Mouse (Mus musculus): Measurements from ENCODE around the gene 2210011C24Rik.

Gene 2210011C24Rik

GRCm38 (mm10) chr8:84011705-84012498 is at the start of gene 2210011C24Rik:
Gene 2210011C24Rik, minus strand, starts transcription at chr8:84012171.
- in situ Hi-C loops (cut with MseI, MboI), result no loop called here

- in situ Hi-C loops (cut with MseI, MboI), result no loop called here
These were observed 48.3 kb upstream of the 2210011C24Rik start for GRCm38 (mm10) chr8:84060245-84060644.

GRCm38 (mm10) chr8:84059226-84059625 is 47.3 kb upstream of the 2210011C24Rik start:
- in situ Hi-C loops (cut with MseI, MboI), result no loop called here

GRCm38 (mm10) chr8:84057827-84058226 is 45.9 kb upstream of the 2210011C24Rik start:
- in situ Hi-C loops (cut with MseI, MboI), result no loop called here

- in situ Hi-C loops (cut with MseI, MboI), result no loop called here
These were observed 41.3 kb upstream of the 2210011C24Rik start for GRCm38 (mm10) chr8:84053229-84053628.

GRCm38 (mm10) chr8:84052746-84053145 is 40.8 kb upstream of the 2210011C24Rik start:
- in situ Hi-C loops (cut with MseI, MboI), result no loop called here

- in situ Hi-C loops (cut with MseI, MboI), result no loop called here
These were observed 36.2 kb upstream of the 2210011C24Rik start for GRCm38 (mm10) chr8:84048171-84048570.

GRCm38 (mm10) chr8:84046505-84046904 is 34.5 kb upstream of the 2210011C24Rik start:
- in situ Hi-C loops (cut with MseI, MboI), result no loop called here

- in situ Hi-C loops (cut with MseI, MboI), result no loop called here
These were observed 32.9 kb upstream of the 2210011C24Rik start, which contains the start of gene Rln3 for GRCm38 (mm10) chr8:84044900-84045299. Gene Rln3, minus strand, starts transcription at chr8:84045000.

GRCm38 (mm10) chr8:84044103-84044502 is 32.1 kb upstream of the 2210011C24Rik start:
- in situ Hi-C loops (cut with MseI, MboI), result no loop called here

GRCm38 (mm10) chr8:84042948-84043342 is 31.0 kb upstream of the 2210011C24Rik start:
- in situ Hi-C loops (cut with MseI, MboI), result no loop called here

GRCm38 (mm10) chr8:84042066-84042947 is 30.3 kb upstream of the 2210011C24Rik start, which contains the start of gene Il27ra:
Gene Il27ra, minus strand, starts transcription at chr8:84042589.
- in situ Hi-C loops (cut with MseI, MboI), result no loop called here

GRCm38 (mm10) chr8:84039050-84039449 is 27.1 kb upstream of the 2210011C24Rik start:
- in situ Hi-C loops (cut with MseI, MboI), result loop anchor here in 1 of 2 experiments (10.0 kb wide), 1 partner anchor 136 kb away; no protein-coding TSS in a partner anchor

- in situ Hi-C loops (cut with MseI, MboI), result loop anchor here in 1 of 2 experiments (10.0 kb wide), 1 partner anchor 137 kb away; no protein-coding TSS in a partner anchor
These were observed 26.0 kb upstream of the 2210011C24Rik start for GRCm38 (mm10) chr8:84038015-84038414.

GRCm38 (mm10) chr8:84032777-84033176 is 20.8 kb upstream of the 2210011C24Rik start:
- in situ Hi-C loops (cut with MseI, MboI), result loop anchor here in 1 of 2 experiments (10.0 kb wide), 1 partner anchor 142 kb away; no protein-coding TSS in a partner anchor

GRCm38 (mm10) chr8:84029272-84029671 is 17.3 kb upstream of the 2210011C24Rik start:
- in situ Hi-C loops (cut with MseI, MboI), result no loop called here

- in situ Hi-C loops (cut with MseI, MboI), result no loop called here
These were observed 15.5 kb upstream of the 2210011C24Rik start for GRCm38 (mm10) chr8:84027449-84027848.

- in situ Hi-C loops (cut with MseI, MboI), result no loop called here
These were observed 13.9 kb upstream of the 2210011C24Rik start for GRCm38 (mm10) chr8:84025863-84026262.

GRCm38 (mm10) chr8:84024171-84024570 is 12.2 kb upstream of the 2210011C24Rik start:
- in situ Hi-C loops (cut with MseI, MboI), result no loop called here

- in situ Hi-C loops (cut with MseI, MboI), result no loop called here
These were observed 11.7 kb upstream of the 2210011C24Rik start for GRCm38 (mm10) chr8:84023631-84024030.

GRCm38 (mm10) chr8:84023085-84023484 is 11.1 kb upstream of the 2210011C24Rik start:
- in situ Hi-C loops (cut with MseI, MboI), result no loop called here

- in situ Hi-C loops (cut with MseI, MboI), result no loop called here
These were observed 9.6 kb upstream of the 2210011C24Rik start for GRCm38 (mm10) chr8:84021569-84021968.
